Mouse (Mus musculus): ENCODE results near the gene Ocln. TPM values are rescaled to one million over a fixed set of nuclear protein-coding genes. Genes with fewer than 3 reads are reported as not detected.
"Not testable (repeated sequence)": the region's sequence is repeated elsewhere in the genome, so short reads cannot be mapped to it uniquely, and the experiment has no call there.

Gene Ocln
- total and polyA plus RNA-seq, 3 experiments: 0.37 to 0.76 (median 0.43) TPM

DNA sequence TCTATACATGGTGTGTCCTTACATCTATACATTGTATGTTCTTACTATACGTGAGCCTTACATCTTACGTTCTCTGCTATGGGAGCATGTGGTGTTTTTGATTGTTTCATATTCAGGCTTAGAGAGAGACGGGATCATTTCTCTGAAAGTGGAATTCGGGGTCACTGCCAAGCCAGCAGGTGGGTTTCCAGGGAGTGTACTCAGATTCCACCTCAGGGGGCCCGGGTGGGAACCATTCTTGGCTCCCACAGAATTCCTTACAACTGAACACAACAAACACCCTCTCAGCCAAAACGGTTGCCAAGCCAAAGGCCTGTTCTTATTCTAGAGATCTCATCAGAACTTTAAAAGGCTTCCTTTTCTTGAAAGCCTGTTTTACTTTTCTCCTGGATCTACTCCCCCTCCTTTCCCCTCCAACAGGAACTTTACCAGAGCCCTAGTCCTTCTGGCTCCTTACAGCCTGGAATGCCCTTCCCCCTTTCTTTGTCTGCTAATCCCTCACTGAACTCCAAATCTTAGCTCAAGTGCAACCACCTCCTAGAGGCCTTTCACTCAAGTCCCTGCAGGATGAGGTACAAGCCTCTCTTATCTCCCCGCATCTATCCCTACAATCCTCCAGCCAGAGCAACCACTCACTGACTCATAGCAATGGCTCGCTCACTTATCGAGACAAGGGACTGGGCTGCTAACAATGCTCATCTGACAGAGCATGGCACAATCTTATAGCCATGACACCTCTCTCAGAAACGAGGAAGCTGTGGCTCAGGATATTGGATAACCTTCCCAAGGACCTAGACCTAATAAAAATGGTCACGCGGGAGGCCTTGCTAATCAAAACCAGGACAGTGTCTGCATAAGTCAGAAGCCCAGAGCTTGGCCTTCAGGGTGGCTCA, 36.1 kb downstream of the Ocln start:
- no peaks in the 10 kb centered on the region for H3K36me3 ChIP-seq (ENCODE audit: control insufficient read depth, insufficient read depth, low read length)
- TF ChIP-seq CTCF (IDR thresholded peaks at IDR 0.05): no peak
- TF ChIP-seq POLR2A (IDR thresholded peaks at IDR 0.05; ENCODE audit: insufficient read depth, low read depth, low read length): no peak
- TF ChIP-seq EP300 (IDR thresholded peaks at IDR 0.05; ENCODE audit: insufficient read depth, low read depth, low read length): no peak
- H3K4me1 ChIP-seq (ENCODE audit: control insufficient read depth, insufficient read depth, low read length): no peaks in the 10 kb centered on the region
- no peak overlapping the region for H3K4me3 ChIP-seq
- H3K27ac ChIP-seq: no peak overlapping the region
- H3K9ac ChIP-seq (ENCODE audit: low read depth, low read length): no peak overlapping the region
- intact Hi-C loops (cut with DNase I): no loop called here
- no peak for DNase-seq
- no peaks in the 10 kb centered on the region for H3K79me2 ChIP-seq (replicated peaks; ENCODE audit: control insufficient read depth, insufficient read depth, low read length)
- 52% methylated on average over 12 of the region's 12 CpGs for WGBS
- H3K27me3 ChIP-seq (ENCODE audit: control insufficient read depth, insufficient read depth, low read length): no peaks in the 10 kb centered on the region

DNA sequence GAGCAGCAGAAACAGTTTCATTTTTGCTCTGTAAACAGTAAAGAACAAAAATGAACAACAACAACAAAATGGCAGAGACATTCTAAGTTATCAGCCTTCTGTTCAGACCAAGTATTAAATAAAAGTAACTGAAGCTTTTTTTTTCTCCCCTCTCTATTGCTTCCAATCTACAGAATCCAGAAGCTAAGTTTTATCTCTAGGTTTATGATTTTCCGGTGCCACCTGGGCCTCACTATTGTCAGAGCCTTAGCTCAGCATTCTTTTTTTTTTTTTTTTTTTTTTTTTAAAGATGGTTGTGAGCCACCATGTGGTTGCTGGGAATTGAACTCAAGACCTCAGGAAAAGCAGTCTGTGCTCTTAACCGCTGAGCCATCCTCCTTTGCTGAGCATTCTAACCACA, 39.7 kb downstream of the Ocln start:
- intact Hi-C loops (cut with DNase I): no loop called here
- H3K9ac ChIP-seq (ENCODE audit: low read depth, low read length): no peak overlapping the region
- no peaks in the 10 kb centered on the region for H3K27me3 ChIP-seq (ENCODE audit: control insufficient read depth, insufficient read depth, low read length)
- no peak overlapping the region for H3K27ac ChIP-seq
- no peak overlapping the region for H3K4me3 ChIP-seq
- no peaks in the 10 kb centered on the region for H3K79me2 ChIP-seq (replicated peaks; ENCODE audit: control insufficient read depth, insufficient read depth, low read length)
- H3K36me3 ChIP-seq (ENCODE audit: control insufficient read depth, insufficient read depth, low read length): no peaks in the 10 kb centered on the region
- no peaks in the 10 kb centered on the region for H3K4me1 ChIP-seq (ENCODE audit: control insufficient read depth, insufficient read depth, low read length)
- no peak for DNase-seq
- 92% methylated on average over 2 of the region's 2 CpGs for WGBS
- TF ChIP-seq EP300 (IDR thresholded peaks at IDR 0.05; ENCODE audit: insufficient read depth, low read depth, low read length) (no peak), POLR2A (IDR thresholded peaks at IDR 0.05; ENCODE audit: insufficient read depth, low read depth, low read length) (no peak), CTCF (IDR thresholded peaks at IDR 0.05) (no peak)

GRCm38 (mm10) chr13:100511860-100512364, 40.6 kb downstream of the Ocln start:
- no peak for DNase-seq
- WGBS: 45% methylated on average over 4 of the region's 4 CpGs
- Histone ChIP-seq H3K4me1 (ENCODE audit: control insufficient read depth, insufficient read depth, low read length) (no peaks in the 10 kb centered on the region), H3K27ac (no peak overlapping the region), H3K4me3 (no peak overlapping the region), H3K9ac (ENCODE audit: low read depth, low read length) (no peak overlapping the region), H3K36me3 (ENCODE audit: control insufficient read depth, insufficient read depth, low read length) (no peaks in the 10 kb centered on the region), H3K27me3 (ENCODE audit: control insufficient read depth, insufficient read depth, low read length) (no peaks in the 10 kb centered on the region), H3K79me2 (replicated peaks; ENCODE audit: control insufficient read depth, insufficient read depth, low read length) (no peaks in the 10 kb centered on the region)
- TF ChIP-seq CTCF (IDR thresholded peaks at IDR 0.05): no peak
- no peak for TF ChIP-seq POLR2A (IDR thresholded peaks at IDR 0.05; ENCODE audit: insufficient read depth, low read depth, low read length)
- TF ChIP-seq EP300 (IDR thresholded peaks at IDR 0.05; ENCODE audit: insufficient read depth, low read depth, low read length): no peak
- intact Hi-C loops (cut with DNase I): no loop called here

- 61% methylated on average over 7 of the region's 7 CpGs for WGBS
- intact Hi-C loops (cut with DNase I): no loop called here
- H3K9ac ChIP-seq (ENCODE audit: low read depth, low read length): no peak overlapping the region
- H3K4me3 ChIP-seq: no peak overlapping the region
- no peak overlapping the region for H3K27ac ChIP-seq
- DNase-seq: no peak
- H3K27me3 ChIP-seq (ENCODE audit: control insufficient read depth, insufficient read depth, low read length): no peaks in the 10 kb centered on the region
- no peaks in the 10 kb centered on the region for H3K4me1 ChIP-seq (ENCODE audit: control insufficient read depth, insufficient read depth, low read length)
- H3K79me2 ChIP-seq (replicated peaks; ENCODE audit: control insufficient read depth, insufficient read depth, low read length): no peaks in the 10 kb centered on the region
- TF ChIP-seq EP300 (IDR thresholded peaks at IDR 0.05; ENCODE audit: insufficient read depth, low read depth, low read length) (no peak), POLR2A (IDR thresholded peaks at IDR 0.05; ENCODE audit: insufficient read depth, low read depth, low read length) (no peak), CTCF (IDR thresholded peaks at IDR 0.05) (no peak)
- no peaks in the 10 kb centered on the region for H3K36me3 ChIP-seq (ENCODE audit: control insufficient read depth, insufficient read depth, low read length)
Measured at GRCm38 (mm10) chr13:100511146-100511859, 41.2 kb downstream of the Ocln start.

DNA sequence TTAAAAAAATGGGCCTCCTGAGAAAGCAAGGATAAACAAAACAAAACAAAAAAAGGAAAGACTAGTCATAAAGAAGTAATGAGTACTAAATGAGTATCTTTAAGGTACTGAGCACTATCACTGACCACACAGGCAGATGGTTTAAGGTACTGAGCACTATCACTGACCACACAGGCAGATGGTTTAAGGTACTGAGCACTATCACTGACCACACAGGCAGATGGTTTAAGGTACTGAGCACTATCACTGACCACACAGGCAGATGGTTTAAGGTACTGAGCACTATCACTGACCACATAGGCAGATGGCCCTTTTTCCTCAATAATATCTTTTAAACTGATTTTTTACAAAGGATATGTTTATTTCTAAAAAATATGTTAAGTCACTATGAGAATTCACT, 52.9 kb downstream of the Ocln start:
- not testable (repeated sequence) for H3K4me3 ChIP-seq; H3K79me2 ChIP-seq (replicated peaks; ENCODE audit: control insufficient read depth, insufficient read depth, low read length); H3K27ac ChIP-seq; H3K9ac ChIP-seq (ENCODE audit: low read depth, low read length); H3K4me1 ChIP-seq (ENCODE audit: control insufficient read depth, insufficient read depth, low read length); H3K36me3 ChIP-seq (ENCODE audit: control insufficient read depth, insufficient read depth, low read length); DNase-seq; H3K27me3 ChIP-seq (ENCODE audit: control insufficient read depth, insufficient read depth, low read length)
- intact Hi-C loops (cut with DNase I): loop anchor here (10.0 kb wide), 1 partner anchor 375 kb away; the partner anchor contains the start of gene Smn1

GRCm38 (mm10) chr13:100495337-100495736, 57.2 kb downstream of the Ocln start:
- WGBS: 23% methylated on average over 4 of the region's 4 CpGs
- no peaks in the 10 kb centered on the region for H3K36me3 ChIP-seq (ENCODE audit: control insufficient read depth, insufficient read depth, low read length)

More at GRCm38 (mm10) chr13:100495337-100495736, 57.2 kb downstream of the Ocln start:
- intact Hi-C loops (cut with DNase I): loop anchor here (10.0 kb wide), 1 partner anchor 371 kb away; the partner anchor contains the start of gene Smn1
- Histone ChIP-seq H3K27ac (no peak overlapping the region), H3K9ac (ENCODE audit: low read depth, low read length) (no peak overlapping the region), H3K4me1 (ENCODE audit: control insufficient read depth, insufficient read depth, low read length) (no peaks in the 10 kb centered on the region; the same call in 1 of the 2 replicates), H3K27me3 (ENCODE audit: control insufficient read depth, insufficient read depth, low read length) (no peaks in the 10 kb centered on the region), H3K4me3 (no peak overlapping the region), H3K79me2 (replicated peaks; ENCODE audit: control insufficient read depth, insufficient read depth, low read length) (no peaks in the 10 kb centered on the region)
- TF ChIP-seq EP300 (IDR thresholded peaks at IDR 0.05; ENCODE audit: insufficient read depth, low read depth, low read length): no peak
- no peak for TF ChIP-seq POLR2A (IDR thresholded peaks at IDR 0.05; ENCODE audit: insufficient read depth, low read depth, low read length)
- no peak for TF ChIP-seq CTCF (IDR thresholded peaks at IDR 0.05)
- peak in 1 of 2 experiments; percentile 11 for DNase-seq
